Comparison of ENCODE assay signal across 14 mouse cellular contexts in the genomic region with DNA sequence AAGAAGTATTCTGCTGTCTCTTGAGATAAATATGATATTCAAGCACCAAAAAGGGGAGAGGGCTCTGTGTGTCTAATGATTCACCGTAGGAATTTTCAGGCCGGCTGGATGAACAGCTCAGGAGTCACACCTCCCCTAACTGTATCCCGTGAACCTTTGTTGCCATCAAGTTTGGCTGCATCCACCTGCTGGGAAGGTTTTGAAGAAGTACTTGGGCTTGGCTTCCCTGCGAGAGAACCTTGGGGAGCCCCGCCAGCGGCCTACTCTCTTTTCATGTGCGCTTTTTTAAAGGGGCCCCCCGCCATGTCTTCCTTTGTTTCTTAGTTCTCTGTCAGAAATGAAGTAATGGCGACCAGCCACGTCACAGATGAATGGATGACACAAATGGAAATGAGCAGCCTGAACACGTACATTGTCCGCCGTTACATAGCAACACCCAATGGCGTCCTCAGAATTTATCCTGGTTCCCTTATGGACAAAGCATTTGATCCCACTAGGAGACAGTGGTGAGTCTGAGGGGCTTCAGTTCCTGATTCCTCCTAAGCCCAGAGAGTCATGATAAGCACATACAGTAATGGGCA. TPM values are rescaled to one million over a fixed set of nuclear protein-coding genes. Genes with fewer than 3 reads are reported as not detected.
DNase-seq lines count a peak whose midpoint lies in the region; ATAC-seq lines count a peak whose summit lies in the region.
"Had no signal": no experiment of that assay in that cellular context is flagged by ENCODE, and none has a peak within 500 bp of the region (broad histone marks: within the 10 kb centered on the region; RNA-seq: fewer than 3 reads in every experiment).

No protein-coding gene starts in this region.

- H3K4me1 ChIP-seq in forebrain, embryonic 13.5 days: peaks cover 18% of the 10 kb centered on the region
- H3K4me1 ChIP-seq in hindbrain, embryonic 16.5 days (ENCODE audit: control insufficient read depth, insufficient read depth, low read depth, low read length): peaks cover 5% of the 10 kb centered on the region; the same call in 1 of the 2 replicates
- H3K4me1 ChIP-seq: heart, embryonic 10.5 days; limb, embryonic 10.5 days; liver, embryonic 15.5 days had no signal

- H3K36me3 ChIP-seq in forebrain, embryonic 13.5 days (ENCODE audit: poor library complexity, severe bottlenecking): peaks cover 27% of the 10 kb centered on the region
- H3K36me3 ChIP-seq in hindbrain, embryonic 16.5 days (ENCODE audit: control insufficient read depth, insufficient read depth, low read length): peaks cover 9% of the 10 kb centered on the region
- H3K36me3 ChIP-seq: liver, embryonic 15.5 days had no signal

- no peaks in the 10 kb centered on the region for H3K27me3 ChIP-seq in forebrain, embryonic 13.5 days
- H3K27me3 ChIP-seq in hindbrain, embryonic 16.5 days (replicated peaks; ENCODE audit: control insufficient read depth, insufficient read depth, low read length): no peaks in the 10 kb centered on the region
- H3K27me3 ChIP-seq: liver, embryonic 15.5 days had no signal

- H3K4me2 ChIP-seq in forebrain, embryonic 13.5 days: no peak overlapping the region; the same call in 1 of the 2 replicates
- H3K4me2 ChIP-seq in hindbrain, embryonic 16.5 days (ENCODE audit: low read length): no peak overlapping the region
- H3K4me2 ChIP-seq: liver, embryonic 15.5 days had no signal

- H3K4me3 ChIP-seq in forebrain, embryonic 13.5 days: no peak overlapping the region
- no peak overlapping the region for H3K4me3 ChIP-seq in hindbrain, embryonic 16.5 days (ENCODE audit: low read length)
- H3K4me3 ChIP-seq: heart, embryonic 10.5 days; limb, embryonic 10.5 days; liver, embryonic 15.5 days had no signal

- H3K27ac ChIP-seq in forebrain, embryonic 13.5 days: peak overlapping the region; percentile 67
- H3K27ac ChIP-seq in hindbrain, embryonic 16.5 days (ENCODE audit: low read depth, low read length): peak overlapping the region; percentile 72
- H3K27ac ChIP-seq: heart, embryonic 10.5 days; limb, embryonic 10.5 days; liver, embryonic 15.5 days had no signal

- ATAC-seq in forebrain, embryonic 13.5 days: peak; percentile 79
- peak; percentile 50 for ATAC-seq in hindbrain, embryonic 16.5 days

- 15% methylated on average over 14 of the region's 14 CpGs for WGBS in forebrain, embryonic 13.5 days
- WGBS in hindbrain, embryonic 16.5 days: 25% methylated on average over 14 of the region's 14 CpGs

- no peak overlapping the region for H3K9ac ChIP-seq in forebrain, embryonic 13.5 days
- no peak overlapping the region for H3K9ac ChIP-seq in hindbrain, embryonic 16.5 days (ENCODE audit: low read depth, low read length)
- H3K9ac ChIP-seq: liver, embryonic 15.5 days had no signal

- DNase-seq in embryo, embryonic 11 days: peak; percentile 69
- peak; percentile 54 for DNase-seq in neural tube, embryonic 10.5 days (ENCODE audit: extremely low spot score, low spot score)
- no peak for DNase-seq in frontal cortex, postnatal 14 days (ENCODE audit: low spot score in 2 of 2)
- no peak for DNase-seq in layer of hippocampus, adult 11-12 months (ENCODE audit: low spot score)
- no peak for DNase-seq in thymus, postnatal 10 days (ENCODE audit: low spot score in 2 of 2)
- no peak for DNase-seq in spleen, adult 18-20 months
- DNase-seq: lung, postnatal 36 days; thymus, postnatal 14 days had no signal

- no peaks in the 10 kb centered on the region for H3K9me3 ChIP-seq in forebrain, embryonic 13.5 days (replicated peaks)
- no peaks in the 10 kb centered on the region for H3K9me3 ChIP-seq in hindbrain, embryonic 16.5 days (ENCODE audit: control insufficient read depth, low read length)
- H3K9me3 ChIP-seq: heart, embryonic 10.5 days; limb, embryonic 10.5 days; liver, embryonic 15.5 days had no signal

RNA-seq across cellular contexts. Expression of a gene that starts 46.0 kb away (rescaled TPM):
- not detected in 2 replicates for polyA plus RNA-seq in forebrain, embryonic 13.5 days (2015; fragmentation: Nextera tagmentation; extraction: Ambion mirVana)
- not detected in 2 replicates for polyA plus RNA-seq in hindbrain, embryonic 16.5 days (2015; fragmentation: Nextera tagmentation; extraction: Ambion mirVana)
- polyA plus RNA-seq: heart, embryonic 10.5 days; kidney, embryonic 14.5 days; limb, embryonic 10.5 days; liver, embryonic 15.5 days had no signal

Comparison
In these comparisons a context has a peak if more than half of its experiments do, and no peak if none do; other contexts are left out.
1. DNase-seq: peak in embryo, embryonic 11 days (single experiment) and neural tube, embryonic 10.5 days (single experiment); none in frontal cortex, postnatal 14 days (0 of 2), layer of hippocampus, adult 11-12 months (single experiment), thymus, postnatal 10 days (0 of 2) and spleen, adult 18-20 months (0 of 2).